Comparison of ENCODE assay signal across 15 mouse cellular contexts in genomic region chr3:103773508-103773907, GRCm38 (mm10). TPM values are rescaled to one million over a fixed set of nuclear protein-coding genes. Genes with fewer than 3 reads are reported as not detected.
A peak's percentile ranks its signal among the peaks of the same experiment; 100 is the strongest.
DNase-seq lines count a peak whose midpoint lies in the region; ATAC-seq lines count a peak whose summit lies in the region.
"Had no signal": no experiment of that assay in that cellular context is flagged by ENCODE, and none has a peak within 500 bp of the region (broad histone marks: within the 10 kb centered on the region; RNA-seq: fewer than 3 reads in every experiment).

No protein-coding gene starts in this region.

- peaks cover 23% of the 10 kb centered on the region; the same call in 1 of the 2 replicates for H3K36me3 ChIP-seq in kidney, embryonic 16.5 days (ENCODE audit: insufficient read depth, low read length)
- peaks cover 11% of the 10 kb centered on the region for H3K36me3 ChIP-seq in heart, embryonic 16.5 days (ENCODE audit: control insufficient read depth, insufficient read depth)

- DNase-seq in kidney, adult 11 months: no peak
- DNase-seq in thymus, postnatal 14 days: peak; percentile 50
- DNase-seq in thymus, adult 18-20 months: no peak
- peak; percentile 49 to 52 for DNase-seq in thymus, postnatal 36 days
- DNase-seq in right cerebral cortex, adult 2 months (ENCODE audit: low spot score in 2 of 2): no peak
- DNase-seq in frontal cortex, postnatal 14 days (ENCODE audit: low spot score in 2 of 2): no peak
- DNase-seq: cerebellum, postnatal 36 days; layer of hippocampus, postnatal 36 days; right cerebral cortex, postnatal 25 days had no signal

- H3K27me3 ChIP-seq in kidney, embryonic 16.5 days (ENCODE audit: insufficient read depth, low read length): no peaks in the 10 kb centered on the region
- H3K27me3 ChIP-seq in heart, embryonic 16.5 days (ENCODE audit: control insufficient read depth, insufficient read depth, low read length): no peaks in the 10 kb centered on the region
- H3K27me3 ChIP-seq: intestine, embryonic 15.5 days; Patski had no signal

- H3K9me3 ChIP-seq in kidney, embryonic 16.5 days (ENCODE audit: low read length): no peaks in the 10 kb centered on the region
- no peaks in the 10 kb centered on the region for H3K9me3 ChIP-seq in heart, embryonic 16.5 days (replicated peaks; ENCODE audit: control insufficient read depth, low read length)
- H3K9me3 ChIP-seq: intestine, embryonic 15.5 days had no signal

- ATAC-seq in kidney, embryonic 16.5 days (ENCODE audit: low FRiP score, low TSS enrichment): no peak
- no peak for ATAC-seq in heart, embryonic 16.5 days (replicated peaks; ENCODE audit: extremely low read depth, insufficient read depth, low FRiP score)
- ATAC-seq: intestine, embryonic 15.5 days; Patski had no signal

- H3K9ac ChIP-seq in kidney, embryonic 16.5 days (replicated peaks; ENCODE audit: low read length): 0 out of 2 replicates have a peak overlapping the region, but pooled peaks have one; percentile 35
- peak overlapping the region; percentile 69 for H3K9ac ChIP-seq in heart, embryonic 16.5 days (ENCODE audit: low read length)
- H3K9ac ChIP-seq: intestine, embryonic 15.5 days had no signal

- peak overlapping the region; percentile 74 for H3K27ac ChIP-seq in kidney, embryonic 16.5 days (ENCODE audit: low read length)
- H3K27ac ChIP-seq in heart, embryonic 16.5 days (ENCODE audit: low read length): peak overlapping the region; percentile 98
- H3K27ac ChIP-seq: intestine, embryonic 15.5 days; macrophage had no signal

- H3K4me3 ChIP-seq in kidney, embryonic 16.5 days (ENCODE audit: low read length): no peak overlapping the region
- H3K4me3 ChIP-seq in heart, embryonic 16.5 days (ENCODE audit: low read length): no peak overlapping the region
- H3K4me3 ChIP-seq: intestine, embryonic 15.5 days had no signal

- no peak overlapping the region for H3K4me2 ChIP-seq in kidney, embryonic 16.5 days (replicated peaks; ENCODE audit: low read depth, low read length)
- H3K4me2 ChIP-seq in heart, embryonic 16.5 days (ENCODE audit: low read depth, low read length): peak overlapping the region; percentile 4
- H3K4me2 ChIP-seq: intestine, embryonic 15.5 days had no signal

- WGBS in kidney, embryonic 16.5 days: 78% methylated on average over 3 of the region's 3 CpGs
- WGBS in heart, embryonic 16.5 days: 73% methylated on average over 3 of the region's 3 CpGs

- peaks cover 32% of the 10 kb centered on the region for H3K4me1 ChIP-seq in kidney, embryonic 16.5 days (ENCODE audit: insufficient read depth, low read length)
- peaks cover 36% of the 10 kb centered on the region for H3K4me1 ChIP-seq in heart, embryonic 16.5 days (ENCODE audit: control insufficient read depth, insufficient read depth, low read length)

RNA-seq across cellular contexts. Expression of gene Hipk1, which starts 17.9 kb away (rescaled TPM):
- 10.3 and 11.3 TPM in 2 replicates for polyA plus RNA-seq in kidney, embryonic 16.5 days (2015; fragmentation: Nextera tagmentation; extraction: Ambion mirVana)
- 10.8 and 11.6 TPM in 2 replicates for polyA plus RNA-seq in heart, embryonic 16.5 days (2015; fragmentation: Nextera tagmentation; extraction: Ambion mirVana)

RNA-seq across cellular contexts. Expression of gene Gm10964, which starts 34.3 kb away (rescaled TPM):
- polyA plus RNA-seq in kidney, embryonic 16.5 days (2015; fragmentation: Nextera tagmentation; extraction: Ambion mirVana): not detected in 2 replicates
- polyA plus RNA-seq in heart, embryonic 16.5 days (2015; fragmentation: Nextera tagmentation; extraction: Ambion mirVana): not detected in 2 replicates
- polyA plus RNA-seq: intestine, embryonic 15.5 days; macrophage; neural tube, embryonic 11.5 days; Patski had no signal

RNA-seq across cellular contexts. Expression of gene Olfml3, which starts 35.7 kb away (rescaled TPM):
- polyA plus RNA-seq in kidney, embryonic 16.5 days (2015; fragmentation: Nextera tagmentation; extraction: Ambion mirVana): 62.0 and 63.8 TPM in 2 replicates
- polyA plus RNA-seq in heart, embryonic 16.5 days (2015; fragmentation: Nextera tagmentation; extraction: Ambion mirVana): 18.4 and 22.1 TPM in 2 replicates

RNA-seq across cellular contexts. Expression of gene Dclre1b, which starts 35.7 kb away (rescaled TPM):
- 29.8 and 31.2 TPM in 2 replicates for polyA plus RNA-seq in kidney, embryonic 16.5 days (2015; fragmentation: Nextera tagmentation; extraction: Ambion mirVana)
- polyA plus RNA-seq in heart, embryonic 16.5 days (2015; fragmentation: Nextera tagmentation; extraction: Ambion mirVana): 17.1 and 18.7 TPM in 2 replicates

RNA-seq across cellular contexts. Expression of gene Ap4b1, which starts 35.8 kb away (rescaled TPM):
- polyA plus RNA-seq in kidney, embryonic 16.5 days (2015; fragmentation: Nextera tagmentation; extraction: Ambion mirVana): 22.3 and 22.8 TPM in 2 replicates
- polyA plus RNA-seq in heart, embryonic 16.5 days (2015; fragmentation: Nextera tagmentation; extraction: Ambion mirVana): 16.2 and 17.2 TPM in 2 replicates

Comparison
In these comparisons a context has a peak if more than half of its experiments do, and no peak if none do; other contexts are left out.
1. DNase-seq: peak in thymus, postnatal 14 days (single experiment) and thymus, postnatal 36 days (2 of 2); none in kidney, adult 11 months (single experiment), thymus, adult 18-20 months (0 of 2), right cerebral cortex, adult 2 months (0 of 2) and frontal cortex, postnatal 14 days (0 of 2).